Mouse (Mus musculus): Measurements from ENCODE around the gene Actc1. TPM values are rescaled to one million over a fixed set of nuclear protein-coding genes. Genes with fewer than 3 reads are reported as not detected.

The Actc1 gene
- polyA plus RNA-seq (2012; rRNA removed), result 116 and 443 TPM in 2 replicates

GRCm38 (mm10) chr2:114052696-114053598 lies at the start of gene Actc1:
Actc1 (minus strand) TSS chr2:114053548.

GRCm38 (mm10) chr2:114013295-114013771 lies 40.0 kb downstream of the Actc1 start, which contains the start of gene Gjd2:
Gjd2 (minus strand) TSS chr2:114013619.

Other genes starting within 250 kb of the Actc1 start
- gene Scg5, start 224.4 kb downstream of the Actc1 start, polyA plus RNA-seq (2012; rRNA removed), result 29.1 and 47.3 TPM in 2 replicates
- 39.6 and 54.6 TPM in 2 replicates for gene Arhgap11a, start 204.9 kb downstream of the Actc1 start, polyA plus RNA-seq (2012; rRNA removed)
- gene Gjd2, start 39.9 kb downstream of the Actc1 start, polyA plus RNA-seq (2012; rRNA removed), result 2.7 and 2.8 TPM in 2 replicates
- gene Aqr, start 133.5 kb upstream of the Actc1 start, polyA plus RNA-seq (2012; rRNA removed), result 44.3 and 50.9 TPM in 2 replicates
- gene Zfp770, start 147.9 kb upstream of the Actc1 start, polyA plus RNA-seq (2012; rRNA removed), result 6.1 and 9.7 TPM in 2 replicates

Measured in central nervous system, embryonic 11.5 days (tissue).